Mouse (Mus musculus) forebrain, embryonic 11.5 days (tissue): Measurements from ENCODE around the gene Rgs6. TPM values are rescaled to one million over a fixed set of nuclear protein-coding genes. Genes with fewer than 3 reads are reported as not detected.
A peak's percentile ranks its signal among the peaks of the same experiment; 100 is the strongest.

Experiments
- ATAC-seq: fragments of 200-750 bp; cut with Nextera tagmentation; replicated peaks from 2 replicates; pipeline ENCODE4 v1.8.0; 2017; ENCODE audit warnings: moderate TSS enrichment; ENCODE audit not compliant: low FRiP score
- DNase-seq: peaks from one replicate; pipeline ENCODE4 v3.0.0-alpha.2; 2017; ENCODE audit warnings: low spot score
- H3K27ac ChIP-seq: fragments of 300-500 bp; sonication (generic); 2 replicates; pipeline ENCODE4 v1.5.1; 2014; ENCODE audit warnings: low read depth, low read length
- H3K27me3 ChIP-seq: fragments of 300-500 bp; sonication (generic); 2 replicates; pipeline ENCODE4 v1.6.1; 2014; ENCODE audit warnings: mild to moderate bottlenecking, low read length, mixed read lengths; ENCODE audit not compliant: control insufficient read depth, insufficient read depth
- H3K36me3 ChIP-seq: fragments of 300-500 bp; sonication (generic); 2 replicates; pipeline ENCODE4 v1.6.1; 2014; ENCODE audit warnings: mild to moderate bottlenecking, low read length, moderate library complexity, mixed read lengths; ENCODE audit not compliant: control insufficient read depth, insufficient read depth
- H3K4me1 ChIP-seq: fragments of 300-500 bp; sonication (generic); replicated peaks from 2 replicates; pipeline ENCODE4 v1.6.1; 2014; ENCODE audit warnings: low read length, mixed read lengths; ENCODE audit not compliant: control insufficient read depth, insufficient read depth
- H3K4me2 ChIP-seq: fragments of 300-500 bp; sonication (generic); 2 replicates; pipeline ENCODE4 v1.6.1; 2014; ENCODE audit warnings: low read depth, mild to moderate bottlenecking, low read length, moderate library complexity, mixed read lengths; ENCODE audit not compliant: severe bottlenecking
- H3K4me3 ChIP-seq: fragments of 300-500 bp; sonication (generic); 2 replicates; pipeline ENCODE4 v1.5.1; 2014; ENCODE audit warnings: low read depth, low read length
- H3K9ac ChIP-seq: fragments of 300-500 bp; sonication (generic); 2 replicates; pipeline ENCODE4 v1.6.1; 2014; ENCODE audit warnings: low read length
- H3K9me3 ChIP-seq: fragments of 300-500 bp; sonication (generic); 2 replicates; pipeline ENCODE4 v1.6.1; 2016; ENCODE audit warnings: low read length, mixed read lengths; ENCODE audit not compliant: control insufficient read depth
- whole genome bisulfite sequencing: fragments of 180-500 bp; shearing (Covaris S2); extraction: QIAGEN DNeasy Blood & Tissue Kit; methylation state at CpG from one replicate; pipeline ENCODE4 v1.1.7; 2014; 5-methylcytosine and 5-hydroxymethylcytosine counted together
- polyA plus RNA-seq: library from polyadenylated mRNA; unstranded; fragments of >200 nt; fragmentation: Nextera tagmentation; extraction: Ambion mirVana; gene quantifications from 2 replicates; pipeline ENCODE4 v1.2.1, GENCODE M21; 2014

Gene Rgs6
- polyA plus RNA-seq, 1 experiment from 2014 or later: 0.72 TPM

DNA sequence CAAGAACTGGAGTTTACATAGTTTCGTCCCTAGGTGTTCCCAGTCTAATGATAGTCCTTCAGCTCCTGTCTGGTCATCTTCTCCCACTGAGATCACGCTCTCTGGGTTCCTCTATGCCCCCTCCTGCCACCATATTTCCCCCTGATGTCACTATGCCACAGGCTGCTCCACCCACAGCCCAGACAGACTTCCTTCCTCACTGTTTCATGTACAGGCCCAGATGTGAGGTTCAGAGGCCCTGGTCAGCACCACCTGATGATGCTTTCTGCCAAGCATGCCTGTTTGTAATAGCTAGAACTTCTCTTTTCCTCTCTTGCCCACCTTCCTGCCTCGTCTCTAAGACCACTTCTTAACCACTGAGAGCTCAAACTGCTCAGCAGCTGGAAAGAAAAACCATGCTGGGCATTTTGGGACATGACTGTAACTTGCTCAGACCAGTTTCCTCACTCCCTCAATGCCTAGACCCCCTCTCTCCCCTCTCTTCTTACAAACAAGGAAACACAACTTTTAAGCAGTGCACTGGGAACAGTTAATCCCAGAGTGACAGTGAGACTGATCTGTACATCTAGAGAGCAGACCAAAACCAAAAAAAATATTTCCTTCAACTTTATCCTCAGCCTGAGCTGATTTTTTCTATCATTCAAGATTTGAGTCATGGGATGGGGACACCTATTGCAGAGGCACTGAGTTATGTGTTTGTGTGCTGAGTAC lies 446.9 kb downstream of the Rgs6 start:
- Histone ChIP-seq H3K27me3 (no peaks in the 10 kb centered on the region), H3K36me3 (no peaks in the 10 kb centered on the region), H3K4me2 (no peak overlapping the region), H3K4me1 (no peaks in the 10 kb centered on the region), H3K9ac (no peak overlapping the region), H3K9me3 (no peaks in the 10 kb centered on the region), H3K4me3 (no peak overlapping the region), H3K27ac (no peak overlapping the region)
- 78% methylated on average over 3 of the region's 3 CpGs for WGBS
- ATAC-seq (no peak), DNase-seq (no peak)

DNA sequence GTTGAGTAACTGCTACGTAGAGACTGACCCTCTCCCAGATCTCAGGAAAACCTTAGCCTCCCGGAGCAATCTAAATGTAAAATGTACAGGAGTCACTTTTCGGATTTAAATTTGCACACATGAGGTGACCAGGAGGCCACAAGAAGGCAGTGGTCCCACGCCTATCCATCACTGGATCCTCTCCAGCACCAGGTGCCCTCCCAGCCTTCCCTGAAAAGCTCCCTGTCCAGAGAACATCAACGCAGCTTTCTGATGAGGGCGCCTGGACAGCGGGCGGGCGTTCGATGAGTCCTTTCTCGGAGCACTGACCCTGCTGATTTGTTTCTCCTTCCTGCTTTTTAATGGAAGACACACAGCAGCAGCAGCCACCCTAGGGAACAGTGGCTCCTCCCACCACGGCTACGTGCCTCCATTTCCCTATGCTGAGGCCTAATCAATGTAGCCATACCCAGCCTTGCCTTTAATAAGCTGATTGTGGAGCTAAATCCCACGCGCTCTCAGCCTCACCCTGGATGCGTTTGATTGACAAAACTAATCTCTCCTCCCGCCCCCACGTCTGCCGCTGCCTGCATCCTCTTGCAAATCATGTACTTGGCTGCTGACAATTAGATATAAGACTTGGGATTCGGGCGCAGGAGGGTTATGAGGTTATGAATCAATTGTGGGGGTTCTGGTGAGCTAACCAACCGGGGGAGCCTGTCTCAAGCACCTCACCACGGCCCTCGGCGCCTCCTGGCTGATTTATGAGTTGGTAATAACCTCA lies 449.9 kb downstream of the Rgs6 start:
- no peaks in the 10 kb centered on the region for H3K27me3 ChIP-seq
- no peaks in the 10 kb centered on the region for H3K4me1 ChIP-seq
- no peak overlapping the region for H3K4me3 ChIP-seq
- DNase-seq (no peak), ATAC-seq (no peak)
- no peaks in the 10 kb centered on the region for H3K9me3 ChIP-seq
- H3K36me3 ChIP-seq: no peaks in the 10 kb centered on the region
- no peak overlapping the region for H3K27ac ChIP-seq
- H3K4me2 ChIP-seq: no peak overlapping the region
- 71% methylated on average over 25 of the region's 25 CpGs for WGBS
- no peak overlapping the region for H3K9ac ChIP-seq

DNA sequence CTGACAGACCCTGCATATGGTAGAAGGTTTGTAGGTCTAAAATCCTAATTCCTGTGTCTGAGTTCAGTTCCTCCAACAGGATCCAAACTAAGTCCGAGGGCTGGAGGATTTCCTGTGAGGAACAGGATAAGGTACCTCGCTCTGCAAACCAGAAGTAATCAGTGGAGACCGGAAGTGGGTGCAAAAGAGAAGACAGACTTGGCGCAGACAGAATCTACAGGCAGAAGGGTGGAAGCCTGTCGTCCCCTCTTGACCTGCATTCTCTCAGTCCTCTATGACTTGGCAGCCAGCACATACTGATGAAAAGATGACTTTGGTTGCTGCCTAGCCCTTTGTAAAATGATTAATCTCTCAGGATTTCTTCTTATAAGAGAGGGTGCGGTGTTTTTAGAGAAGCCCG lies 450.7 kb downstream of the Rgs6 start:
- no peak for ATAC-seq
- no peak overlapping the region for H3K27ac ChIP-seq
- no peak overlapping the region for H3K4me3 ChIP-seq
- H3K36me3 ChIP-seq: no peaks in the 10 kb centered on the region
- 91% methylated on average over 7 of the region's 7 CpGs for WGBS
- no peak overlapping the region for H3K9ac ChIP-seq
- no peaks in the 10 kb centered on the region for H3K27me3 ChIP-seq
- DNase-seq: no peak
- H3K9me3 ChIP-seq: no peaks in the 10 kb centered on the region
- H3K4me2 ChIP-seq: no peak overlapping the region
- H3K4me1 ChIP-seq: peaks cover 2% of the 10 kb centered on the region; the same call in 1 of the 2 replicates

DNA sequence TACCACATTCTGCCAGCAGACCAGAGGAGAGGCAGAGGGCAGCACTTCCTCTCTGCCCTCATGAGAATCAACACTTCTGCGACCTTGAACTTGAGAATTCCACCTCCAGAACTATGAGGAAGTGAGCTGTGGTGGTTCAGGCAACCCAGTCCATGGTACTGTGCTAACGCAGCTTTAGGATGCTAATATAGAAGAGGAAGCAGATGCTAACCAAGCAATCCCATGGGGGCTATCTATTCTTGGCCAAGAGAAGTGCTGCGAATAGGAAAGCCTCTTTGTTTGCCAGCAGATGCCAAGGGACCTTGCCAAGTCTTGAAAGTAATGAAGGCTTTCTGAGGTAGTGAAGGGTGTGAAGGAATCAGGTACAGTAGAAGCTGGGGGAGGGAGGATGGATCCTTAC lies 451.8 kb downstream of the Rgs6 start:
- H3K4me1 ChIP-seq: peaks cover 10% of the 10 kb centered on the region
- no peak overlapping the region for H3K4me2 ChIP-seq
- 80% methylated on average over 3 of the region's 3 CpGs for WGBS
- no peak for ATAC-seq
- no peaks in the 10 kb centered on the region for H3K36me3 ChIP-seq
- H3K9me3 ChIP-seq: no peaks in the 10 kb centered on the region
- no peak overlapping the region for H3K4me3 ChIP-seq
- H3K27me3 ChIP-seq: no peaks in the 10 kb centered on the region
- DNase-seq: no peak
- no peak overlapping the region for H3K9ac ChIP-seq
- no peak overlapping the region for H3K27ac ChIP-seq

DNA sequence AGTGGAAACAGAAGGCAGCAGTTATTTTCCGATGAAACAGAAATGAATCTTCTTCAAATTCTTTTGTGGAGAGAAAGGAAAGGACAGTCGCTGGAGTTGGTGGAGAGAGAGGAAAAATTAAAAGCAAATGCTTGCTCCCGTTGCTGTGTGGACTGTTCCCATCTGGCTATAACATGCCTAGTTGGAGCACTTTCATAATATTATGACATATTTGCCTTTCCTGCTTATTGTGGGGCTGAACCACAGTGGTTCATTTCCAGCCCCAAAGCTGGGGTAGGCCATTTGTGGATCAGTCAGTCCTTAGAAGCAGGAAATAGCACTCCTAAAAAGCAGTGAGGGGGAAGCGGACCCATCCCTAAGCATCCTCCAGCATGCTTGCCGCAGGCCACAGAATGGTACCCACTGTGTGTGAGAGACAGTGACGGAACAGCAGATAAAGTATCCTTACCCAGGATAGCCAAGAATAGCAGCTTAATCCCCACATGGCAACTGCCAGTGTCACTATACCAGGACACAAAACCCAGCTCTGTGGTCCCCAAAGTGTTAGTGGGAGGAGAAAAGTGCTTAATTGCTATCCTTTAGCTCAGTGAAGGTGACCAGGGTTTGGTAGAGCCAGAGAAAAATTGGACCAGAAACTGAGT lies 456.0 kb downstream of the Rgs6 start:
- Histone ChIP-seq H3K4me3 (no peak overlapping the region), H3K4me2 (peak overlapping the region; percentile 6; the same call in 1 of the 2 replicates), H3K27ac (peak overlapping the region; percentile 59; the same call in 1 of the 2 replicates), H3K4me1 (peaks cover 12% of the 10 kb centered on the region), H3K27me3 (no peaks in the 10 kb centered on the region), H3K9ac (peak overlapping the region; percentile 24; the same call in 1 of the 2 replicates), H3K9me3 (no peaks in the 10 kb centered on the region), H3K36me3 (no peaks in the 10 kb centered on the region)
- ATAC-seq (peak; percentile 49), DNase-seq (peak; percentile 60)
- 38% methylated on average over 6 of the region's 6 CpGs for WGBS

DNA sequence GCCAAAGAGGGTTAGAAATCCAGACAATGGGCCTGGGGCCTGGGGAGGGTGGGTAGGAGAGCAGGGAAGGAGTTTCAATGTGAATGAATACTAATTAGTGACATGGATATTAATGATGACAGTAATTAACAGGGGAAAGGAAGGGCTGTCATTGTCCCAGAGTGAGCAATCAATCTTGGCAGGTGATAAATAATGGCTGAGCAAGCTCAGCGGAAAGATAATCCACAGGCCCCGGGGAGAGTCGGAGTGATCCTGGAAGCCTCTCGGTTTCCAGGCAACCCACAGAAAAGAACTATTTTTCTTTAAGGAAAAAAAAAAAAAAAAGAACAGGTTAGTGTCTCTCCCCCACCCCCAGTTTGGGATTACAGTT lies 456.5 kb downstream of the Rgs6 start:
- peaks cover 12% of the 10 kb centered on the region for H3K4me1 ChIP-seq
- H3K27me3 ChIP-seq: no peaks in the 10 kb centered on the region
- 8% methylated on average over 4 of the region's 4 CpGs for WGBS
- ATAC-seq: peak; percentile 83
- no peak overlapping the region for H3K4me3 ChIP-seq
- H3K4me2 ChIP-seq: peak overlapping the region; percentile 6; the same call in 1 of the 2 replicates
- H3K36me3 ChIP-seq: no peaks in the 10 kb centered on the region
- H3K9me3 ChIP-seq: no peaks in the 10 kb centered on the region
- peak; percentile 69 for DNase-seq
- H3K9ac ChIP-seq: no peak overlapping the region
- peak overlapping the region; percentile 59; the same call in 1 of the 2 replicates for H3K27ac ChIP-seq

DNA sequence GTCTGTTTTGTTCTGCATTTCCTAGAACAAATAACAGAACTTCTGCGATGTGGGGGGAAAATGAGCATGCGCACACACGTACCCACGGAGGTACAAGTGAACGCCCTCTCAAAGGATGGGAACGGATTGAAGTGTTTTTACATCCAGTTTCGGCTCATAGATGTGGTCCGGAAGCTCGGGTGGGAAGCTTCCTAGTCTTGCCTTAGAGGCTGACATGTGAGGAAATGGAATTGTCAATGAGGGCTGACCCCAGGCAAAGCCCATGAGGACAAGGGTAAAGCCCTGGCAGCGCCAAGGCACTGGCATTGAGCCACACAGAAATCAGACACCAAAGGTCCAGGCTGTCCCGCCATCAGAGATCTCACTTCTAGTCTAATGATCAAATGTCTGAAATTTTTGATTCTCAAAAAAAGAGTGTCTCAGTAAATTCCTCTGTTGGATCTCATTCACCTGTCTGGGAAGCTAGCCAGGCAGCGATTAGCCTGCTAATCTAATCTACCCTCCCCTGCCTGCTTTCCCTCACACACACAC lies 457.0 kb downstream of the Rgs6 start:
- no peak overlapping the region; the same call in 1 of the 2 replicates for H3K4me2 ChIP-seq
- H3K27ac ChIP-seq: no peak overlapping the region
- DNase-seq (no peak), ATAC-seq (peak; percentile 51)
- H3K36me3 ChIP-seq: no peaks in the 10 kb centered on the region
- no peak overlapping the region for H3K4me3 ChIP-seq
- H3K9ac ChIP-seq: no peak overlapping the region
- H3K27me3 ChIP-seq: no peaks in the 10 kb centered on the region
- no peaks in the 10 kb centered on the region for H3K9me3 ChIP-seq
- WGBS: 38% methylated on average over 12 of the region's 12 CpGs
- peaks cover 12% of the 10 kb centered on the region for H3K4me1 ChIP-seq

DNA sequence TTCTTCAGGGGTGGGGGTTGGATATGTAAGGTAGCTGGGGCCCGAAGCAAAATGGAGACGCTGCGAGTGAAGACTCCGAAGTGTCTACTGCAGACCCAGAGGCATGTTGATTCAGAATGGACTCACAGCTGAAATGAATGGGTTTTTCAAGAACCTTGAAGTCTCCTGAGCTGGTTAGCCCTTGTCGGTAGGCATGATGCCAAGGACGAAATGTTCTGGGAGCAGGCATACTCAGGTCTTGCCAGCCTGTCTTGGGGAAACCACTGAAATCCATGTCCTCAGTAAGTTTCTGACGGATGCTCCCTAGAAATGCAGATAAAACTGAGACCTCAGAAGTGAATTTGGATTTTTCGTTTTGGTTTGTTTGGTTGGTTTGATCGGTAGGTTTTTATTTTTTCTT lies 458.6 kb downstream of the Rgs6 start:
- ATAC-seq (no peak), DNase-seq (no peak)
- no peak overlapping the region for H3K9ac ChIP-seq
- no peak overlapping the region for H3K4me3 ChIP-seq
- H3K27me3 ChIP-seq: no peaks in the 10 kb centered on the region
- H3K4me2 ChIP-seq: no peak overlapping the region
- H3K9me3 ChIP-seq: no peaks in the 10 kb centered on the region
- WGBS: 93% methylated on average over 9 of the region's 9 CpGs
- H3K27ac ChIP-seq: no peak overlapping the region
- H3K36me3 ChIP-seq: no peaks in the 10 kb centered on the region
- H3K4me1 ChIP-seq: peaks cover 12% of the 10 kb centered on the region
